Mouse (Mus musculus) cerebellum, adult 18-20 months (tissue): ENCODE results near the gene Gm10320.
A peak's percentile ranks its signal among the peaks of the same experiment; 100 is the strongest.

Experiments used
- DNase-seq, 2 experiments: peaks; one replicate each; pipeline ENCODE4 v3.0.0; 2021

The Gm10320 gene

DNA sequence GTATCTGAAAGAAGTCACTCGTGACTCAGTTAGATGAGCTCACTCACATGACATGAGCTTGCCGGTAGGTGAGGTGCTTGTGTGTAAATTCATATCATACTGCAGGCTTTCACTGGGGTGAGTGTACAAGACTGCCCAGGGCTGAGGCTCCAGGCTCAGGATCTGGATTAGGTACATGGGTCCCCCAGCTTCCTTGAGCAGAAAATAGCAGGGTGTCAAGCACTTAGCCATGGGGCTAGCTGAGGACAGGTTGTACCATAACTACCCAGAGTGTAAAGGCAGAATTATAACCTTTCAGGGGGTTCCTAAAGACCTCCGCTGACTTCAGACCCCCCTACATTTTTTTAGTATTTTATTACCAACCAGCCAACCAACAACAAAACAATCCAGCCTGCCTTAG lies at the start of gene Gm10320:
Gene Gm10320, minus strand, starts transcription at position 93 of the 400 bp plus-strand sequence.
- DNase-seq, result no peak

- no peak for DNase-seq
These were observed 49.8 kb upstream of the Gm10320 start for GRCm38 (mm10) chr13:98541601-98542000.

DNA sequence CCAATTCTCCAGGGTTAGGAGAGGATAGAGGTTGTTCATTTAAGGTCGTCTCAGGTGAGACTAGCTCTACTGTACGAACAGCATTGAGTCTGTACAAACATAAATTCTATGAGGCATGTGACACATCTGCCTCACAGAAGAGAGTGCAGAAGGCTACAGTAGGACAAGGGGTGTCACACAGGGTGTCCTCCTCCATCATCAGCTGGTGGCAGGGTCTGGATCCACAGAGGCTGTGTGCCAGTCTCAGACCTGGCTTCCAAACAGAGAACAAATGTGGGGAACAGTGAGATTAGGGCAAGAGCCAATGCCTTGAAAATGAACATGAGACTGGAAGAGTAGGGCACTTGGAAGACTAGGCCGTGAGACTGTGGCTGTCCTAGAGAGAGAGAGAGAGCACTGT lies 48.4 kb upstream of the Gm10320 start:
- DNase-seq, result no peak

GRCm38 (mm10) chr13:98539311-98539710 lies 47.5 kb upstream of the Gm10320 start:
- no peak for DNase-seq

DNA sequence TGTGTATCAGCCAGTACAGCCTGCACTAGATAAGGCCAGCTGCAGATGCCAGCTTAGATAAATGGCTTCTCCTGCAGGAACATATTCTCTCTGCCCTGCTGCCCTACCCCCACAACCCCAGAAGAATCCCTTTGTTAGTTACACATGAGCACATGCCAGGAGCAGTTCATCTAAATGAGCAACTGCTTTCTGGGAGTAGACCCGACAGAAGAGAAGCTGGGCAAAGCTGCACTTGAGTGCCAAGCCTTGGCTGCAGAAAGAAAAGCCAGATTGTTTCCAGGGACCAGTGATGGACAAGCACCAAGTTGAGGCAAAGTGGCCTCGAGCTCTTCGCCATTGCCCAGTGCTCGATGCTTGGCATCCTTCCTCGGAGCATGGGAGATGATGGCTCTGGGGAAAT lies 46.8 kb upstream of the Gm10320 start:
- DNase-seq, result peak in 1 of 2 experiments; percentile 15

DNA sequence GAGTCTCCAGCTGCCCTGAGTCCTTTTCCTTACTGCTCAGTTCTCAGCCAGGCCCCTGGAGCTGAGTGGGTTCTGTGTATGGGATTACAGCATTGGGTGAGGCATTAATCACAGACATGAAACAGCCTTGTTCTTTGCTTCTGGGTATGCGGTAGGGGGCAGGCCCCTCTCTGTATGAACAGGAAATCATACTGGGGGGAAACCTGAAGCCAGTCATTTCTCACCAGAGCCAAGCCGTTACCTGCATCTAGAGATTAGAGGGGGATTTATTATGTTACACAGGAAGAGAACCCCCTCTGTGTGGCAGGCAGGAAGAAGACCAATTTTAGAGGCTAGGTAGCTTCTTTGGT lies 43.1 kb upstream of the Gm10320 start:
- DNase-seq, result no peak

GRCm38 (mm10) chr13:98534190-98534912 lies 42.5 kb upstream of the Gm10320 start:
- DNase-seq, result peak; percentile 2 to 9

GRCm38 (mm10) chr13:98533415-98533814 lies 41.6 kb upstream of the Gm10320 start:
- no peak for DNase-seq

DNA sequence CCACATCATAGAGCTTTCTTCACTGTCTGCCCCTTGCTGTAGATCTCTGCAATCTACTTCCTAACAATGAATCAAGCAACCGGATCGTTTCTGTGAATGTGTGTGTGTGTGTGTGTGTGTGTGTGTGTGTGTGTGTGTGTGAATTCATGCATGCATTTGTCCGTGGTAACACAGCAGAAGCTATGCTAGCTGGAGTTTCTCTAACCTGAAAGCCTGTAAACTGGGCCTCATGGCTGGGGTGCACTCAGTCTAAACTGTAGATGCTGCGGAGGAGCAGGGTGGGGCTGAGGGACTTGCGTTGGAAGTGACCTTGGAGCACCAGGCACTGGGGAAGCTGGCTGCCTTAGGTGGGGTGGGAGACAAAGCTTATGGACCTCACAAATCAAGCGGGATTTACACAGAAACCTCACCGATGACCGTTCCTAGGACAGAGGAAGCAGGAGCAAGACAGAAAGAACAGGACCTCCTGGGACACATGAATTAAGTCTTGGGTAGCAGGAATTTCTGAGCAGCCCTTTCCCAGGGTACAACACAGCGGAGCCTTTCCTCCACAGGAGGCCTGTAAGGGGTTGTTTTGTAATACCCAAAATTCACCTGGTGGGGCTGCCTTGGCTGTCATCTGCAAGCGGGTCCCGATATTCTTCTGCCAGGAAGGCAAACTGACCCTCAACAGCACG lies 41.0 kb upstream of the Gm10320 start:
- DNase-seq, result no peak

GRCm38 (mm10) chr13:98531976-98532375 lies 40.2 kb upstream of the Gm10320 start:
- no peak for DNase-seq

DNA sequence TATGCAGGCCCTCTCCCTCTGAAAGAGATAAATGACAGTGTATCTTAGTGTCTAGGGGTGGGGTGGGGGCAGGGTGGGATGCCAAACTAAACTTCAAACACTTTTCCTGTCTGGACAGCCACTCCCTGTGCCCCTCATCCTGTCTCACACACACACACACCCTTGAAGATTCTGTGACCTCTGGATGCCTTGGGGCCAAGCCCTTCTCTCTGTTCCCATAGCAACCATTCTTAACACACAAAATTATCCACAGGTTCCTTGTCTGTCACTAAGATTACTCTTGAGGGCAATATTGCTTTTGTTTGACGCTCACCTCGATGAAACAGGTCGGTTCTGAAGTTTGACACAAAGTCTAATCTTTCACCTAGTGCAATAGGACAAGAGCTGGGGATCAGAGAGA lies 39.5 kb upstream of the Gm10320 start:
- no peak for DNase-seq

DNA sequence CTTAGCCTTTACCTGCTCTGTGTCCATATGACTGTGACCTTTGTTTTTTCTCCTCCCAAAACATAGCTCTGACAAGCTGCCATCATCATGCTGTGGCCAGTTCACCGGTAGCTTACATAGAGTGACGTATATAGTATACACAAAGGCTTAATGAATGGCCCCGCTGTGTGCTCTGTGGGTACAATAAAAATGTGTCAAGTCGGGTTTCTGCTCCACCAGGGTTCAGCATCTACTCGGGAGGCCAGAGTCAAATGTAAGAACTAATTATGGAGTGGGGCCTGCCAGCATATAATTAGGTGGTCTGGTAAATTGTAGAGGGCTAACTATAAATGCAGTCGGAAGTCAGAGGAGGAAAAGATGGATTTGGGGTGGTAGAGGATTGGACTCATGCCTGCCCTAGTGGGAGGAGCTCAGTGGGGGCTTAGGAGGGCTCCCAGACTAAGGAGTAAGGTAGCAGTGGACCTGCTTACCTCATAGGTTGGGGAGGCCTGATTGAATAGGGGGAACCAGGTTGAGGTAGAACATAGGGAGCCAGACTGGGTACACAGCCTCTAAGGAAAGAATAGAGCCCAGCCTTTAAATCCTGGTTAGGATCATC lies 32.0 kb upstream of the Gm10320 start:
- DNase-seq, result no peak

GRCm38 (mm10) chr13:98518341-98518740 lies 26.5 kb upstream of the Gm10320 start:
- DNase-seq, result no peak

- DNase-seq, result no peak
These were observed 25.9 kb upstream of the Gm10320 start for GRCm38 (mm10) chr13:98517666-98518065.

DNA sequence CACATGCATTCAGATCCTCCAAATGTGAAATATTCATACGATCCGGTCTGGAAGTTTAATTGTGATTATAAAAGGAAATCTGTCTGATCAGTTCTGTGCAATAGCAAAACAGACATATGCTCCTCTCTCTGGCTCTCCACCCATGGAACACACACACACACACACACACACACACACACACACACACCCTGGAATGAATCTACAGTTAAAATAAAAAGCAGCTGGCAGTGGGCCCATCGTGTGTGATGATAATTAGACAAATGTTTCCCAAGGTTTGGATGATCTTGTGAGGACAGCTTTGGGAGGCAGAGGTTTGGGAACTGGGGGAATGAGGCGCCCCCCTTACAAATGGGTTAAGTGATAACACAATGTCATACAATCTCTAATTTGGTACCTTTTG lies 25.2 kb upstream of the Gm10320 start:
- DNase-seq, result no peak

DNA sequence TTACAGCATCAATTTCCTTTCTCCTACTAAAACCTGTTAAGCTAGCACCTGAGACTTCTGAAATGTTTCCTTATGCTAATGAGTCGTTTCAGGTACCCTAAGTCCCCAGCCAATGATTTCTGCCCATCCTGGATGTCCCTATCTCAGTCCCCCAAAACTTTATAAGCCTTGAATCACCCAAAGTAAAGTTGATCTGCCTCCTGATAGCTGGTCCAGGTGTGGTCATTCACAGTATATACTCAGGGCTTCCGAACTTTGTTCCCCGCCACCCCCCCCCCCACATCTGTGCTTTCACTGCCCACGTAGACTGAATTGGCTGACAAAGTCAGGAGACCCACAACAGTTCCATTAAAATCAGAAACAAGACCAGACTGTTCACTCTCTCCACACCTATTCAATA lies 20.3 kb upstream of the Gm10320 start:
- no peak for DNase-seq

- no peak for DNase-seq
These were observed 15.9 kb upstream of the Gm10320 start for GRCm38 (mm10) chr13:98507656-98508055.

GRCm38 (mm10) chr13:98506496-98506895 lies 14.7 kb upstream of the Gm10320 start:
- DNase-seq, result no peak

- DNase-seq, result no peak
These were observed 14.2 kb upstream of the Gm10320 start for GRCm38 (mm10) chr13:98505989-98506388.

- DNase-seq, result no peak
These were observed 13.7 kb upstream of the Gm10320 start for GRCm38 (mm10) chr13:98505489-98505857.

DNA sequence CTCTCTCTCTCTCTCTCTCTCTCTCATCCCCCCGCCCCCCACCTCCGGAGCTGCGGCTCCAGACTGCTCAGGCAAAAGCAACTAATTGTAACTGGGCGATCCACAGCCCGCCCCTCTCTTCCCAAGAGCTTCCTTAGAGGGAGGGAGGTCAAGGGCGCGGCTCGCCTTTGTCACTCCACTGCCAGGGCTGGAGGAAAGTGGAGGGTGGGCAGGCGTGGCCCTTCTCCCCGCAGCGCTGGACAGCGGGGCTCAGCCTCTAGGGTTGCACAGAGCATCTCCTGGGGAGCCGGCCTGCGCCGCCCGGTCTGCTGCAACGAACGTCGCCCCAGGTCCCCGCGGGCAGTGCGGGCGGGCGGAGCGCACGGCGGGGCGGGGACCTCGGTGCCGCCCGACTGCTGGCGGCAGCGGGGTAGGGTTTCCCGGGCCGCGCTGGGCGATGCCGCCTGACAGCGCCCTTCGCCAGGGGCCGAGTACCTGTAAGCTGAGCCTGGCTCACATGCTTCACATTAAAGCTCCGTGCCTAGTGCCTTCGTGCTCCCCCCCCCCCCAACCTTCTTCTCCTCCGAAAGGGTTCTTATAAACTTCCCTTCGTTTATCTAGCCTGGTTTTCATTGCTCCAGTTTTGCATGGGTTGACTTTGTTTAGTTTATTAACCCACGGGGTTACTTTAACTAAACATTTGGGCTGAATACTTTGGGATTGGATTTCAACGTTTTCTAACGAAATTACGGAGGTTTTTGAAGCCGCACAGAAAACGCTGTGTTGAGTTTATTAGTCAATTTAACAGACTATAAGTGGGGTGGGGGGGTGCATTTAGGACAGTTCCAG lies 13.1 kb upstream of the Gm10320 start:
- no peak for DNase-seq

DNA sequence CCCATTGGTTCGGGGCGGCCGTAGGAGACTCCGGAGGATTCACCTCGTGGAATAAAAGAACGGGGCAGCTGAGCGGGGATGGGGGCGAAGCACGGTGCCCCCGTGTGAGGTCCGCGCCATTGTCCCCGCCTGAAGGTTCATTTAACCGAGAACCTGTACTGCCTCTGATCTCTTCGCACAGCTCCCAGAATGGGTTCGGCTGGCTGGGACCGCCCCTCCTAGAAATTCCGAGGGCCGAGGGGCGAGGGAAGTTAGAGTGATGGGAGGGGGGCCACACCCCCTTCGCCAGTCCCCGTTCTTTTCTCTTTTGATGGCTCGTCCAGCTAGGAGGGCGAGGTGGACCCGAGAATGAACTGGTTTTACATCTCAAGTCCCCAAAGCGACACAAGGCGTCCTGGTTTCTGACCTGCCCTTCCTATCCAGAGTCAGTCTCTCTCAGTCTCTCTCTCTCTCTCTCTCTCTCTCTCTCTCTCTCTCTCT lies 12.4 kb upstream of the Gm10320 start:
- no peak for DNase-seq

GRCm38 (mm10) chr13:98503601-98504000 lies 11.8 kb upstream of the Gm10320 start:
- DNase-seq, result no peak
